Mouse (Mus musculus) hindbrain, postnatal 0 days (tissue): ENCODE results near the gene Cdan1. TPM values are rescaled to one million over a fixed set of nuclear protein-coding genes. Genes with fewer than 3 reads are reported as not detected.

Experiments used
- ATAC-seq: fragments of 200-750 bp; cut with Nextera tagmentation; 2 replicates; pipeline ENCODE4 v1.8.0; 2017; ENCODE audit warnings: mild to moderate bottlenecking, moderate TSS enrichment, moderate library complexity
- DNase-seq: peaks from one replicate; pipeline ENCODE4 v3.0.0-alpha.2; 2015; ENCODE audit warnings: low spot score
- H3K27ac ChIP-seq: fragments of 300-500 bp; sonication (generic); 2 replicates; pipeline ENCODE4 v1.5.1; 2014; ENCODE audit warnings: mild to moderate bottlenecking
- H3K27me3 ChIP-seq: fragments of 300-500 bp; sonication (generic); 2 replicates; pipeline ENCODE4 v1.6.1; 2014; ENCODE audit warnings: low read length, mixed read lengths; ENCODE audit not compliant: insufficient read depth
- H3K36me3 ChIP-seq: fragments of 300-500 bp; sonication (generic); 2 replicates; pipeline ENCODE4 v1.6.1; 2014; ENCODE audit warnings: low read length, mixed read lengths; ENCODE audit not compliant: insufficient read depth
- H3K4me1 ChIP-seq: fragments of 300-500 bp; sonication (generic); 2 replicates; pipeline ENCODE4 v1.6.1; 2014; ENCODE audit warnings: antibody characterized with exemption, low read length, mixed read lengths; ENCODE audit not compliant: insufficient read depth
- H3K4me2 ChIP-seq: fragments of 300-500 bp; sonication (generic); 2 replicates; pipeline ENCODE4 v1.6.1; 2014; ENCODE audit warnings: low read depth, mild to moderate bottlenecking, low read length, moderate library complexity, mixed read lengths
- H3K4me3 ChIP-seq: fragments of 300-500 bp; sonication (generic); 2 replicates; pipeline ENCODE4 v1.5.1; 2014; ENCODE audit warnings: low read length
- H3K9ac ChIP-seq: fragments of 300-500 bp; sonication (generic); replicated peaks from 2 replicates; pipeline ENCODE4 v1.6.1; 2014; ENCODE audit warnings: mild to moderate bottlenecking, low read length, moderate library complexity, mixed read lengths
- H3K9me3 ChIP-seq: fragments of 300-500 bp; sonication (generic); 2 replicates; pipeline ENCODE4 v1.6.1; 2016; ENCODE audit warnings: low read length, mixed read lengths
- CTCF ChIP-seq: IDR thresholded peaks from 2 replicates; pipeline ENCODE4 v1.5.1; 2016; ENCODE audit warnings: antibody characterized with exemption, control low read depth, low read depth
- WGBS: fragments of 180-500 bp; shearing (Covaris S2); extraction: QIAGEN DNeasy Blood & Tissue Kit; methylation state at CpG from one replicate; pipeline ENCODE4 v1.1.7; 2014; 5-methylcytosine and 5-hydroxymethylcytosine counted together
- polyA plus RNA-seq: library from polyadenylated mRNA; unstranded; fragments of >200 nt; fragmentation: Nextera tagmentation; extraction: Ambion mirVana; gene quantifications from 2 replicates; pipeline ENCODE4 v1.2.1, GENCODE M21; 2015
- total RNA-seq: library from RNA; depleted of rRNA; stranded (reverse); fragments of >200 nt; gene quantifications from 2 replicates; pipeline ENCODE4 v1.2.3, GENCODE M21; 2014

Cdan1 gene
- total and polyA plus RNA-seq, 2 experiments from 2014 or later, result 5.9 to 37.8 TPM

GRCm38 (mm10) chr2:120866561-120866960 is 16.6 kb upstream of the Cdan1 start:
- Histone ChIP-seq H3K4me3 (no peak overlapping the region), H3K4me2 (no peak overlapping the region), H3K9me3 (no peaks in the 10 kb centered on the region), H3K27ac (no peak overlapping the region), H3K27me3 (no peaks in the 10 kb centered on the region), H3K9ac (no peak overlapping the region), H3K4me1 (no peaks in the 10 kb centered on the region), H3K36me3 (peaks cover 38% of the 10 kb centered on the region)
- no peak for ATAC-seq
- DNase-seq, result peak; percentile 70
- peak; percentile 71 for TF ChIP-seq CTCF
- 10% methylated on average over 1 of the region's 1 CpGs for WGBS

- H3K4me3 ChIP-seq, result no peak overlapping the region
- no peaks in the 10 kb centered on the region for H3K27me3 ChIP-seq
- H3K9me3 ChIP-seq, result no peaks in the 10 kb centered on the region
- peaks cover 38% of the 10 kb centered on the region for H3K36me3 ChIP-seq
- 97% methylated on average over 1 of the region's 1 CpGs for WGBS
- H3K4me1 ChIP-seq, result no peaks in the 10 kb centered on the region
- no peak for DNase-seq
- no peak for ATAC-seq
- no peak overlapping the region for H3K9ac ChIP-seq
- no peak overlapping the region for H3K4me2 ChIP-seq
- no peak for TF ChIP-seq CTCF
- H3K27ac ChIP-seq, result no peak overlapping the region
Observed at GRCm38 (mm10) chr2:120863389-120863788, 13.5 kb upstream of the Cdan1 start.

DNA sequence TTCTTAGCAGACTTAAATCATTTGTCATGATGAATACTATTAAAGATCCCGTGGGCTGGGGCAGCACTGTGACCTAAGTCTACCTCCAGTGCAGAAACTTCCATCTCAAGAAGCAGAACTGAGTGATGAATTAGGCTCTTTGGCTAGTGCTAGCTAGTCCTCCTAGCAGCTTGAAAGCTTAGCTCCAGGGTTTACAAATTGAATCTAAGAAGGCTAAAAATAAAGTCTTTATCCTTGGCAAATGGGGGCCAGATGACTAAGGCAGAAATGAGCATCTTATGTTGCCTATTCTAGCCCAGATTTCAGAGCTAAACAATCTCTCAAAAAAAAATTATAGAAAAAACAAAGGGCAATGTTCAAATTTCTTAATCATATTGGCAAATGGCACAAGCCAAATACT is 10.8 kb upstream of the Cdan1 start:
- Histone ChIP-seq H3K27me3 (no peaks in the 10 kb centered on the region), H3K9ac (no peak overlapping the region), H3K4me1 (no peaks in the 10 kb centered on the region), H3K4me2 (no peak overlapping the region), H3K27ac (no peak overlapping the region), H3K9me3 (no peaks in the 10 kb centered on the region), H3K4me3 (no peak overlapping the region), H3K36me3 (peaks cover 30% of the 10 kb centered on the region)
- ATAC-seq, result no peak
- TF ChIP-seq CTCF, result no peak
- no peak for DNase-seq
- WGBS, result 84% methylated on average over 1 of the region's 1 CpGs

DNA sequence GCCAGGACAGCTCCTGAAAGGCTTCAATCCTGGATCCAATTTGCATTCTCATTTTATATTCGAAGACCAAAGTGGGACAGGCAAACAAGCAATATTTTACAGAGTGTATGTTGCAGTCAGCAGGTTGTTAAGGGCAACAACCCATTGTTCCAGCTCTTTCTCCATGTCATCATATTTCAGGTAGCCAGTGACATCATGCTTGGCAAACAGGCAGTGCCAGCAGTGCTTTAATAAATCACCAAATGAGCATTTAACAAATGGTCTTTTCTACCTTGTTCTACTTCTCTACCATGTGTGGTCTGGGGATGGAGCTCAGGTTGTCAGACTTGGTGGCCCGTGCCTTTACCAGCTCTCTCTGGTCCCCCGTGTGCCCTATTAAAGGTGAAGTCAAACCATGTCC is 8.2 kb upstream of the Cdan1 start:
- DNase-seq (no peak), ATAC-seq (no peak)
- Histone ChIP-seq H3K4me2 (no peak overlapping the region), H3K9me3 (no peaks in the 10 kb centered on the region), H3K36me3 (peaks cover 18% of the 10 kb centered on the region), H3K27ac (no peak overlapping the region), H3K4me1 (no peaks in the 10 kb centered on the region), H3K9ac (no peak overlapping the region), H3K27me3 (no peaks in the 10 kb centered on the region), H3K4me3 (no peak overlapping the region)
- no peak for TF ChIP-seq CTCF
- WGBS, result 86% methylated on average over 3 of the region's 3 CpGs

- H3K36me3 ChIP-seq, result no peaks in the 10 kb centered on the region
- no peak overlapping the region for H3K9ac ChIP-seq
- DNase-seq (no peak), ATAC-seq (no peak)
- H3K4me2 ChIP-seq, result no peak overlapping the region
- H3K27me3 ChIP-seq, result no peaks in the 10 kb centered on the region
- H3K4me1 ChIP-seq, result no peaks in the 10 kb centered on the region
- H3K4me3 ChIP-seq, result no peak overlapping the region
- WGBS, result 82% methylated on average over 3 of the region's 3 CpGs
- TF ChIP-seq CTCF, result no peak
- no peak overlapping the region for H3K27ac ChIP-seq
- H3K9me3 ChIP-seq, result no peaks in the 10 kb centered on the region
Observed at GRCm38 (mm10) chr2:120853151-120853550, 3.2 kb upstream of the Cdan1 start.

DNA sequence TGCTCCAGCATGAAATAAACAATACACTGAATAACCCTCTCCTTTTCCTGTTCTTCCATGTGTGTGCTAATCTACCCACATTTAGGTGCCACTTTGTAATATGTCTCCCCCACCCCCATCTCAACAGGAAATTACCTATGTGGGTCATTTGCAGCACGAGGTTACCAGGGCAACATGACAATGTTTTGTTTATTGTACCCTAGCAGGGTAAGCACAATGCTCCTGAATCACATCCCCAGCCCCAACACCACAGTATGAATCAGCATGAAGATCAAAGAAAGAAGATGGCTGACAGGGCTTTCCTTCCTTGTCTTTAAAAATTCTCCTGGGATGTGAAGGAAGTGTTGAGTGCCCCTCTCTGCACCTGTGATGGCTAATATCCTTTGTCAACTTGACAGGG is 2.7 kb upstream of the Cdan1 start:
- 37% methylated on average over 1 of the region's 1 CpGs for WGBS
- H3K27me3 ChIP-seq, result no peaks in the 10 kb centered on the region
- ATAC-seq, result no peak

DNA sequence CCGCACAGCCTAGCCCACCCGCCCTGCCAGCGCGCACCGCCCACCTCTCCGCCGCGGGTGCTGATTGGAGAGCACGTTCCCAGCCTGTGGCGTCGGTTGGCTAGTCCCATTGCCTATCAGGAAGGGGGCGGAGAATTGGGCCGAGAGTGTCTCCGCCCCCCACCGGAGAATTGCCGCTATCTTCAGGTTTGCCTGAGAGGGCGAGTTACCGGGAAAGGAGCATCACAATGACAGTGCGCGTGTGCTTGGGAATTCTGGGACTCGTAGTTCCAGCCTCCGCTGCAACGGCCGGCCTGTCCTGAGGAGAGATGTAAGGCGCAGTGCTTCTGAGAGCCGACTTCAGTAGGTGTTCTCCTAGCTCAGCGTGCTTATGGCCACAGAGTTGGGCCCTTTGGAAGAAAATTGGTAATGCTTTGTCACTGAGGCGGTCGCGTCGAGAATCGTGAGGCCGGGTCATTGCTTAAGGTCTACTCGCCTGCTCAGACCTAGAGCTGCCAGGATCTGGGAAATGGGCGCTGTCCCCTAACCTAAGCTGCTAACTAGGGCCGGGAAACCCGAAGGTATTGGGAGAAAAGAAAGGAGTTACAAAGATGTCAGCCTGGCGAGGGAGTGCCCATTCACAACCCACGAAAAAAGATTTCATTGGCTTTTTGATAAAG is 625 bp upstream of the Cdan1 start, which contains the start of gene Ttbk2:
Ttbk2 (minus strand) TSS at position 181 of the 659 bp plus-strand sequence.
- Histone ChIP-seq H3K4me1 (peaks cover 6% of the 10 kb centered on the region; the same call in 1 of the 2 replicates), H3K36me3 (no peaks in the 10 kb centered on the region), H3K4me3 (peak within 1 kb of the TSS; percentile 97), H3K27me3 (no peaks in the 10 kb centered on the region), H3K9me3 (no peaks in the 10 kb centered on the region), H3K27ac (peak within 1 kb of the TSS; percentile 89), H3K9ac (peak within 1 kb of the TSS; percentile 77), H3K4me2 (peak within 1 kb of the TSS; percentile 66)
- ATAC-seq (peak; percentile 100), DNase-seq (peak; percentile 99)
- peak; percentile 52 for TF ChIP-seq CTCF
- under 1% methylated on average over 39 of the region's 39 CpGs for WGBS

More for the DNA sequence above, 2.7 kb upstream of the Cdan1 start:
- no peaks in the 10 kb centered on the region for H3K9me3 ChIP-seq
- no peak overlapping the region for H3K9ac ChIP-seq
- TF ChIP-seq CTCF, result no peak
- H3K4me1 ChIP-seq, result peaks cover 5% of the 10 kb centered on the region; the same call in 1 of the 2 replicates
- no peak for DNase-seq
- H3K4me2 ChIP-seq, result no peak overlapping the region
- H3K27ac ChIP-seq, result no peak overlapping the region
- no peak overlapping the region for H3K4me3 ChIP-seq
- H3K36me3 ChIP-seq, result no peaks in the 10 kb centered on the region
